Mouse (Mus musculus) liver, adult 2 months (tissue): ENCODE results near the gene Thg1l. TPM values are rescaled to one million over a fixed set of nuclear protein-coding genes. Genes with fewer than 3 reads are reported as not detected.

Experiments used
- DNase-seq: peaks from one replicate; pipeline ENCODE4 v3.0.0-alpha.2; 2011; ENCODE audit warnings: low read depth, low spot score; ENCODE audit errors: extremely low read depth
- H3K27ac ChIP-seq: fragments of 200-500 bp; replicated peaks from 2 replicates; pipeline ENCODE4 v1.5.1; 2012; ENCODE audit warnings: low read depth, mild to moderate bottlenecking, control low read depth, inconsistent platforms, low read length; ENCODE audit not compliant: insufficient read depth
- H3K27me3 ChIP-seq: fragments of 200-500 bp; 2 replicates; pipeline ENCODE4 v1.6.1; 2012; ENCODE audit warnings: mild to moderate bottlenecking, moderate library complexity, low read length, inconsistent platforms; ENCODE audit not compliant: control insufficient read depth, insufficient read depth
- H3K36me3 ChIP-seq: fragments of 200-500 bp; 2 replicates; pipeline ENCODE4 v1.6.1; 2012; ENCODE audit warnings: low read length, inconsistent platforms; ENCODE audit not compliant: control insufficient read depth, insufficient read depth
- H3K4me1 ChIP-seq: fragments of 200-500 bp; 2 replicates; pipeline ENCODE4 v1.6.1; 2011; ENCODE audit warnings: low read length; ENCODE audit not compliant: control insufficient read depth, insufficient read depth
- H3K4me3 ChIP-seq: fragments of 200-500 bp; 2 replicates; pipeline ENCODE4 v1.5.1; 2011; ENCODE audit warnings: low read depth, mild to moderate bottlenecking, control low read depth, low read length, moderate library complexity; ENCODE audit not compliant: insufficient read depth
- H3K79me2 ChIP-seq: fragments of 200-500 bp; 2 replicates; pipeline ENCODE4 v1.6.1; 2012; ENCODE audit warnings: inconsistent platforms, mild to moderate bottlenecking, low read length, moderate library complexity; ENCODE audit not compliant: control insufficient read depth, insufficient read depth
- H3K9ac ChIP-seq: fragments of 200-500 bp; 2 replicates; pipeline ENCODE4 v1.6.1; 2012; ENCODE audit warnings: low read depth, mild to moderate bottlenecking, control low read depth, inconsistent platforms, low read length
- CTCF ChIP-seq: fragments of 200-500 bp; IDR thresholded peaks from 2 replicates; pipeline ENCODE4 v1.5.1; 2011; ENCODE audit warnings: low read depth, low read length, control low read depth
- POLR2A ChIP-seq: fragments of 200-500 bp; IDR thresholded peaks from 2 replicates; pipeline ENCODE4 v1.6.1; 2011; ENCODE audit warnings: low read length, control low read depth; ENCODE audit not compliant: insufficient read depth; ENCODE audit errors: extremely low read depth
- WGBS: fragments of 180-500 bp; shearing (Covaris S2); methylation state at CpG from one replicate; pipeline ENCODE4 v1.1.7; 2018; 5-methylcytosine and 5-hydroxymethylcytosine counted together
- polyA plus RNA-seq: library from polyadenylated mRNA; depleted of rRNA; stranded (reverse); fragments of >200 nt; gene quantifications from 2 replicates; pipeline ENCODE4 v1.2.3, GENCODE M21; 2012
- total RNA-seq: library from RNA; depleted of rRNA; stranded (reverse); fragments of >200 nt; gene quantifications from 2 replicates; pipeline ENCODE4 v1.2.3, GENCODE M21; 2014

Thg1l gene
- total and polyA plus RNA-seq, 2 experiments = 2.6 to 3.1 TPM

DNA sequence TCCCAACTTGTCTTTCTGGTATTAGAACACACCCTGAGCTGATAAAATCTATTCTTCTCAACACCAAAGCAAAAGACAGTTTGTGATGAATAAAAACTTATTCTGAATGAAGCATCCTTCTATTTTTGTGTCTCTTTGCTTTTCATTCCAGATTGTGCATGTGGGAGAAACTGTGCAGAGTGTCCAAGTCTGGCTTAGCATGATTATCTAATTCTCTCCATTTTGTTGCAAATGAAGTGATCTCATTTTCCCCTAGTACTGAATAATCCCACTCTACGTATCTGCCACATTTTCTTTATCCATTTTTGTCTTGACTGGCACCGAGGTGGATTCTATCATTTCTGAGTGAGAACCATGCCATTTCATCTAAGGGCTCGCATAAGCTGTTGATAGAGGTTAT is 20.8 kb upstream of the Thg1l start:
- TF ChIP-seq CTCF (no peak), POLR2A (no peak)
- no peak overlapping the region for H3K9ac ChIP-seq
- no peaks in the 10 kb centered on the region; the same call in 1 of the 2 replicates for H3K27me3 ChIP-seq
- DNase-seq = no peak
- H3K4me3 ChIP-seq = no peak overlapping the region
- no peaks in the 10 kb centered on the region for H3K4me1 ChIP-seq
- WGBS = 84% methylated on average over 3 of the region's 3 CpGs
- no peak overlapping the region for H3K27ac ChIP-seq
- no peaks in the 10 kb centered on the region for H3K79me2 ChIP-seq
- H3K36me3 ChIP-seq = no peaks in the 10 kb centered on the region

DNA sequence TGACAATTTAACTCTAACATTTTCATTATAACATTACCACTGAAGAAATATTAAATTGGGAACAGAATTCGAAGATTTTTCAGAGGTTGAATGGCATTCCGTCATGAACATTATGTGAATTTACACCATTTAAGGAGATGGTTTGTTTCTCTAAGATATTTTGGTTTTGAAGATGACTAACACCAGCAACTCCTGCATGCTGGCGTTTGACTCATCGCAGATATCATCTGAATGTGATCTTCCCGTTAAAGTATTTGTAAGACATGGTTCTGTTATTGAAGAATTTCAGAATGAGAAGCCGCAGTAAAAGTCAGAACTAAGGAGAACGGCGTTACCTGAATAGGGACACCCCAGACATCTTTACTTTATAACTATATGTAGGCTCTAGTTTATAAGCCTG is 19.2 kb upstream of the Thg1l start:
- no peaks in the 10 kb centered on the region for H3K27me3 ChIP-seq
- no peaks in the 10 kb centered on the region for H3K4me1 ChIP-seq
- H3K9ac ChIP-seq = no peak overlapping the region
- no peak overlapping the region for H3K27ac ChIP-seq
- no peak for DNase-seq
- TF ChIP-seq CTCF (no peak), POLR2A (no peak)
- H3K4me3 ChIP-seq = no peak overlapping the region
- WGBS = 88% methylated on average over 8 of the region's 8 CpGs
- no peaks in the 10 kb centered on the region for H3K79me2 ChIP-seq
- H3K36me3 ChIP-seq = no peaks in the 10 kb centered on the region

DNA sequence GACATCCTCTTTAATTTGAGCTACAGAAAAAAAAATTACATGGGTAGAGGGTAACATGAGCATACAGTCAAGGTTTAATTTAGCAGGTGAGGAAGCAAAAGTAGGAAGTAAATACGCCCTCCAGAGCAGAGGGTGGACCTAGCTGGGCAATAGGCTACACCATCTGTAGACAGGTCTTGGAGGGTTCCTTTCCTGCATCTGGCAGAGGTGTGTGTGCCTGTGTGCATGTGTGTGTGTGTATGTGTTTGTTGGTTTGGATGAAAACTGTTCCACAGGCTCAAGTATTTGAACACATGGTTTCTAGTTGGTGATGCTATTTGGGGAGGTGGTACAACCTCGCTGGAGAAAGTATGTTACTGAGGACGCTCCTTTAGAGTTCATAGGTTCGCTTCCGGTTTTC is 18.3 kb upstream of the Thg1l start:
- TF ChIP-seq CTCF (no peak), POLR2A (no peak)
- H3K9ac ChIP-seq = no peak overlapping the region
- H3K4me3 ChIP-seq = no peak overlapping the region
- no peaks in the 10 kb centered on the region for H3K4me1 ChIP-seq
- H3K79me2 ChIP-seq = no peaks in the 10 kb centered on the region
- no peak for DNase-seq
- no peaks in the 10 kb centered on the region for H3K36me3 ChIP-seq
- H3K27ac ChIP-seq = no peak overlapping the region
- H3K27me3 ChIP-seq = no peaks in the 10 kb centered on the region
- 82% methylated on average over 5 of the region's 5 CpGs for WGBS

DNA sequence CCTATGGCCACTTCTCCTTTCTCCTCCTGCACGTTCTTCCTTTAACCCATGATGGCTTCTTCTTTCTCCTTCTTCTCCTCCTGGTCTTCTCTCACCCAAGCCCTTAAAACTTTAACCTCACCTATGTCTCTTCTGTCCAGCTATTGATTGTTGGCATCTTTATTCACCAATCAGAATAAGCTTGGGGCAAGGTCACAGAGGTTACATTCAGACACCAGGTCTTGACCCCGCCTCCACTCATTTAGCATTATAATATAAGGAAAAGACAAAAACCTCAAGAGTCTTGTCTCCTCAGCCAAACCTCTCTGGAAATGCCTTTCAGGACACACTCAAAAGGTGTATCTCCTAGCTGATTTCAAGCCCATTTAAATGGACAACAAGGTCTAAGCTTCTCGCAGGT is 13.2 kb upstream of the Thg1l start:
- 88% methylated on average over 3 of the region's 3 CpGs for WGBS

DNA sequence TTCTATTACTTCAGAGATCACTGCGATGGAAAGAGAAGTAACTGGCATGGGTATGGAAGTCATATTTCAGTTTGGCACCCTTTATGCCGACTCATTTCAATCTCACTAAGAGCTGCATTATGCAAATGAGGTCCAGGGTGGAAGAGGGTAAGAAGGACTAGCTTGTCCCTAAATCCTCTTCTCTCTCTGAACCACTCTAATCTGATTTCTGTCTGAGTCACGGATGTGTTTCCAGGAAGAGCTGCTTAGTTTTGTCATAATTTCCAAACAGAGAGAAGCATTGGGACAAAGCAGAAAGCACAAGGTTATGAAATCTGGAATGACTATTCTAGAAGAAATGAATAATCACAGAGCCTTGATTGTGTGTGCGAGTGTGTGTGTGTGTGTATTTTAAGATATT is 11.6 kb upstream of the Thg1l start:
- Histone ChIP-seq H3K4me3 (no peak overlapping the region), H3K9ac (no peak overlapping the region), H3K36me3 (no peaks in the 10 kb centered on the region), H3K27ac (no peak overlapping the region), H3K4me1 (no peaks in the 10 kb centered on the region), H3K79me2 (no peaks in the 10 kb centered on the region), H3K27me3 (no peaks in the 10 kb centered on the region)
- WGBS = 84% methylated on average over 4 of the region's 4 CpGs
- TF ChIP-seq POLR2A = no peak
- TF ChIP-seq CTCF = no peak
- DNase-seq = no peak

More for the DNA sequence above, 13.2 kb upstream of the Thg1l start:
- Histone ChIP-seq H3K79me2 (no peaks in the 10 kb centered on the region), H3K9ac (no peak overlapping the region), H3K36me3 (no peaks in the 10 kb centered on the region), H3K4me1 (no peaks in the 10 kb centered on the region), H3K4me3 (no peak overlapping the region), H3K27ac (no peak overlapping the region), H3K27me3 (no peaks in the 10 kb centered on the region)
- TF ChIP-seq CTCF (no peak), POLR2A (no peak)
- DNase-seq = peak; percentile 35

DNA sequence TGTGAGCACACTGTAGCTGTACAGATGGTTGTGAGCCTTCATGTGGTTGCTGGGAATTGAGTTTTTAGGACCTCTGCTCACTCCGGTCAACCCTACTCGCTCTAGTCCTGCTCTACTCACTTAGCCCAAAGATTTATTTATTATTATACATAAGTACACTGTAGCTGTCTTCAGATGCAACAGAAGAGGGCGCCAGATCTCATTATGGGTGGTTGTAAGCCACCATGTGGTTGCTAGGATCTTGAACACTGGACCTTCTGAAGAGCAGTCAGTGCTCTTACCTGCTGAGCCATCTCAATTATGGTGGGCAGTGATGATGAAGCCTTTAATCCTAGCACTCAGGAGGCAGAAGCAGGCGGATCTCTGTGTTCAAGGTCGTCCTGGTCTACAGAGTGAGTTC is 4.7 kb upstream of the Thg1l start:
- TF ChIP-seq CTCF (no peak), POLR2A (no peak)
- no peak overlapping the region for H3K4me3 ChIP-seq
- no peak overlapping the region for H3K9ac ChIP-seq
- H3K79me2 ChIP-seq = no peaks in the 10 kb centered on the region
- no peak overlapping the region for H3K27ac ChIP-seq
- DNase-seq = no peak
- H3K36me3 ChIP-seq = no peaks in the 10 kb centered on the region
- WGBS = 85% methylated on average over 5 of the region's 5 CpGs
- H3K4me1 ChIP-seq = no peaks in the 10 kb centered on the region
- no peaks in the 10 kb centered on the region for H3K27me3 ChIP-seq
